Mouse (Mus musculus) olfactory bulb, adult 2 months (tissue): ENCODE measurements around the gene Mto1.

Experiments
- CTCF ChIP-seq: fragments of 200-500 bp; IDR thresholded peaks from 2 replicates; pipeline ENCODE4 v1.5.1; 2012; ENCODE audit warnings: low read depth, mild to moderate bottlenecking, low read length, moderate library complexity; ENCODE audit not compliant: insufficient read depth
- POLR2A ChIP-seq: fragments of 200-500 bp; IDR thresholded peaks from 2 replicates; pipeline ENCODE4 v1.6.1; 2012; ENCODE audit warnings: mild to moderate bottlenecking, low read depth, low read length, moderate library complexity; ENCODE audit not compliant: insufficient read depth

DNA sequence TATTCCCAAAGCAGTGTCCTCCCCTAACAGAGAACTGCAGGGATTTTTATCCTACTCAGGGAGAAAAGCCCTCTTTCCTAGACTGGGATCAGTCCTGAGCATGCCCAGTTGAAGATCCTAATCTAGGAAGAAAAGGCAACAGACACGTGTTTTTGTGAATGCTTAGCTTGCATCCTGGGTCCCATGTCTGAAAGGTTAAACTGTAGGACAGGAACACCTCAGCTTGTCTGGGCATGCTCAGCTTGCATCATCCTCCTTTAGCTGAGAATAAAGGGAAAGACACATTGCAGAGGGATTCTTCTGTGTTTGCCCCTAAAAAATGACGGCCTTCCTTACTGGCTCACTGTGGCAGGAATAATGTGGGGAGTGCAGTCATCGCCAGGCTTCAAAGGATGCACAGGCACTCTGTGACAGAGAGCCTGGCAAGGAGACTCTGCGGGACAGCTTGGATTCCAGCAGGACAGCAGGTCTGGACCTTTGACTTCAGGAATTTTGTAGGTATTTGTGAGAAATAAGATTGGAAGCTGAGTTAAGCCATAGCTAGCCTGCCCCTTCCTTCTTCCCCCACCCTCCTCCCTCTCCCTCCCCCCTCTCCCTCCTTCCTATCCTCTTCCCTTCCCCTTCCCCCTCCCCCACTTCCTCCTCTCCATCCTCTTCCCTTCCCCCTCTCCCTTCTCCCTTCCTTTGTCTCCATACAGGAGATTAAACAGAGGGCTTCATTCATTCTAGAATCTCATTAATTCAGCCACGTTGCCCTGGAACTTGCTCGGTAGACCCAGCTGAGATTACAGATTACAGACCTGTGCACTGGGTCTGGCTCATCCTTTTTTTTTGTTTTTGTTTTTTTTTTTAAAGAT lies 55.4 kb downstream of the Mto1 start:
- no peak for TF ChIP-seq POLR2A
- TF ChIP-seq CTCF: no peak
